Mouse (Mus musculus) urinary bladder, postnatal 25 days (tissue): ENCODE results near the gene Ubqln4.
"Not testable (repeated sequence)": the region's sequence is repeated elsewhere in the genome, so short reads cannot be mapped to it uniquely, and the experiment has no call there.

Experiments used
- DNase-seq: peaks from one replicate; pipeline ENCODE4 v3.0.0; 2022; ENCODE audit warnings: low spot score

Gene Ubqln4

GRCm38 (mm10) chr3:88568615-88569014, 15.1 kb downstream of the Ubqln4 start:
- DNase-seq = no peak

- DNase-seq = no peak
These were observed 15.5 kb downstream of the Ubqln4 start for GRCm38 (mm10) chr3:88569093-88569492.

GRCm38 (mm10) chr3:88569694-88570093, 16.1 kb downstream of the Ubqln4 start:
- DNase-seq = no peak

GRCm38 (mm10) chr3:88570341-88570740, 16.8 kb downstream of the Ubqln4 start:
- no peak for DNase-seq

- DNase-seq = no peak
These were observed 18.3 kb downstream of the Ubqln4 start for GRCm38 (mm10) chr3:88571856-88572255.

GRCm38 (mm10) chr3:88572835-88573234, 19.3 kb downstream of the Ubqln4 start:
- no peak for DNase-seq

- no peak for DNase-seq
These were observed 20.3 kb downstream of the Ubqln4 start for GRCm38 (mm10) chr3:88573810-88574209.

- DNase-seq = no peak
These were observed 22.0 kb downstream of the Ubqln4 start, which contains the start of gene Ssr2 for GRCm38 (mm10) chr3:88575540-88575939. Ssr2 (plus strand) TSS chr3:88575876.

- DNase-seq = not testable (repeated sequence)
These were observed 24.3 kb downstream of the Ubqln4 start for GRCm38 (mm10) chr3:88577846-88578245.

GRCm38 (mm10) chr3:88578498-88579424, 25.2 kb downstream of the Ubqln4 start:
- DNase-seq = no peak

- DNase-seq = peak; percentile 60
These were observed 26.0 kb downstream of the Ubqln4 start for GRCm38 (mm10) chr3:88579454-88580117.

GRCm38 (mm10) chr3:88585769-88586168, 32.2 kb downstream of the Ubqln4 start:
- DNase-seq = no peak

- no peak for DNase-seq
These were observed 33.1 kb downstream of the Ubqln4 start for GRCm38 (mm10) chr3:88586640-88587039.

- no peak for DNase-seq
These were observed 36.7 kb downstream of the Ubqln4 start for GRCm38 (mm10) chr3:88590246-88590645.

GRCm38 (mm10) chr3:88591044-88591443, 37.5 kb downstream of the Ubqln4 start:
- DNase-seq = no peak

GRCm38 (mm10) chr3:88591950-88592731, 38.6 kb downstream of the Ubqln4 start:
- DNase-seq = peak; percentile 29

- no peak for DNase-seq
These were observed 39.5 kb downstream of the Ubqln4 start for GRCm38 (mm10) chr3:88592942-88593576.

- DNase-seq = no peak
These were observed 40.5 kb downstream of the Ubqln4 start for GRCm38 (mm10) chr3:88593893-88594580.

- DNase-seq = not testable (repeated sequence)
These were observed 43.0 kb downstream of the Ubqln4 start for GRCm38 (mm10) chr3:88596547-88596946.

- DNase-seq = no peak
These were observed 48.9 kb downstream of the Ubqln4 start for GRCm38 (mm10) chr3:88602466-88602865.

GRCm38 (mm10) chr3:88603714-88604161, 50.2 kb downstream of the Ubqln4 start:
- peak; percentile 77 for DNase-seq
